Mouse (Mus musculus) kidney, adult 11 months (tissue): ENCODE data around the gene Fam221b.

Source experiments
- DNase-seq: peaks from one replicate; pipeline ENCODE4 v3.0.0; 2022

Fam221b gene

GRCm38 (mm10) chr4:43612534-43612933 lies 56.4 kb downstream of the Fam221b start:
- DNase-seq = no peak
